Mouse (Mus musculus): ENCODE results near the gene Naa10. TPM values are rescaled to one million over a fixed set of nuclear protein-coding genes. Genes with fewer than 3 reads are reported as not detected.

The Naa10 gene
- total and polyA plus RNA-seq, 3 experiments, result 50.2 to 63.7 (median 57.2) TPM

DNA sequence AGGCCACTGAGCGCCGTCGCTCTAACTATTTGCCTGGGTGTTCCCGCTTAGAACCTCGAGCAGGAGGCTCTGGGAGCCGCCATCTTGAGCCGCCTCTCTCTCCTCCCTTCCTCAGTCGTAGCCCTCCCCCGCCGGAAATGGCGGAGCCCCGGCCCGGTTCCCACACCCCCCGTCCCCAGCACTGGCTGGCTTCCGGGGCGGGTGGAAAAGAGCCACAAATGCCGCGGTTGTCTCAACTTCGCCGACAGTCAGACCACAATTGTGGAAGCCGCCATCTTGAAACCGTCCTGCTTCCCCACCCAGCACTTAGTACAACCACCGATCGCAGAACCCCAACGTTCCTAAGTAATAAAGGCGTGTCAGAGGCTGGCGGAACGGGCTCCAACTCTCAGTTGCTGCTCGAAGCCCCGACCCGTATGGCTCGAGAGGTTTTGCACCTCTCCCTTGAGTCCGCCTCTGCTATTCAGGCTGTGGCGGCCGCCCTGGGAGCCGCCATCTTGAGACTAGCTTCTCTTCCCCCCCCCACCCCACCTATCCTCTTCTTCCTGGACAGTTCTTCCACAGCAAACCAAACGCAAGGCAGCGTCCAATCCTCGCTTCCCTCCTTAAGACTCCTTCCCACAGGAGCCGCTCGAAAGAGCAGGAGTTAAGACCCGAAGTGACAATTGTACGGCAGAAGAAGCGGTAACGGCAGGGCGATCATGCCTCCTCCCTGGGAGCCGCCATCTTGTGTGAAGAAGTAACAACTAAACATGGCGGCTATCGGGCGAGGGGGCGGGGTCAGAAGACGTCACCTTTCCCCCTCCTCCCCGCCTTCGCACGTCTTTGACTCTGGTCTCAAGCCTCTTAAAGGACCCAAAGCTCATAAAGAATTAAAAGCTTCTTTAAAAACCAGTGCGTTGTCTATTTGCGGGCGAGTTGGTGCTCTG is 44.8 kb upstream of the Naa10 start, which contains the start of gene Hcfc1:
Gene Hcfc1, minus strand, starts transcription at position 110 of the 929 bp plus-strand sequence.
- Histone ChIP-seq H3K36me3 (ENCODE audit: control insufficient read depth, insufficient read depth, low read length) (peaks cover 8% of the 10 kb centered on the region; the same call in 1 of the 2 replicates), H3K4me1 (ENCODE audit: control insufficient read depth, insufficient read depth, low read length) (peaks cover 8% of the 10 kb centered on the region), H3K4me3 (peak within 1 kb of the TSS; percentile 62), H3K27me3 (ENCODE audit: control insufficient read depth, insufficient read depth, low read length) (no peaks in the 10 kb centered on the region), H3K79me2 (replicated peaks; ENCODE audit: control insufficient read depth, insufficient read depth, low read length) (no peaks in the 10 kb centered on the region), H3K9ac (ENCODE audit: low read depth, low read length) (peak within 1 kb of the TSS; percentile 79), H3K27ac (peak within 1 kb of the TSS; percentile 98)
- WGBS, result 15% methylated on average over 58 of the region's 58 CpGs
- intact Hi-C loops (cut with DNase I), result loop anchor here (2.0 to 5.0 kb wide), 7 partner anchors 56 to 446 kb away; partner anchors contain the start of genes Fam3a, Idh3g, Ikbkg and Irak1
- DNase-seq, result peak; percentile 91 to 92
- peak; percentile 61 for TF ChIP-seq POLR2A (IDR thresholded peaks at IDR 0.05; ENCODE audit: insufficient read depth, low read depth, low read length)
- no peak for TF ChIP-seq EP300 (IDR thresholded peaks at IDR 0.05; ENCODE audit: insufficient read depth, low read depth, low read length)
- no peak for TF ChIP-seq CTCF (IDR thresholded peaks at IDR 0.05)

DNA sequence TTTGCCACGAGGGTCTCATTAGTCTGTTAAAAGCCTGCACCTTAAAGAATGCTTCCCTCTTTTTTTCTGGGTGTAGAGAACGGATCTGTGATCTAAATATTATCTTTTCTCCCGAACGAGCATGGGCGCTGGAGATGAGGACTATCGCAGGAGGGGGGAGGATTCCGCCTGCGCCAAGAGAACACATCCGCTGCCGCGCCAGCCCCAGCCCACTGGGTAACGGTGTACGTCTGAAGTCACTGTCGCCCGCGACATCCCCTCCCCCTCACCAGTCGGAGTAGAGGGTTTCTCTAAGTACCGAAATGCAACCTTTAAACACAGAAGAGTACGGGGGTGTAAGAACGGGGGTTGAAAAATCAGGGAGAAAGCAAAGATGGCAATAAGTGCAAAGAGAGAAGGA is 43.6 kb upstream of the Naa10 start:
- intact Hi-C loops (cut with DNase I), result loop anchor here (5.0 kb wide), 6 partner anchors 57 to 447 kb away; partner anchors contain the start of genes Fam3a, Idh3g, Ikbkg and Irak1
- H3K4me1 ChIP-seq (ENCODE audit: control insufficient read depth, insufficient read depth, low read length), result peaks cover 8% of the 10 kb centered on the region
- DNase-seq, result peak in 1 of 2 experiments; percentile 57
- H3K9ac ChIP-seq (ENCODE audit: low read depth, low read length), result peak overlapping the region; percentile 44
- peak overlapping the region; percentile 98 for H3K27ac ChIP-seq
- H3K27me3 ChIP-seq (ENCODE audit: control insufficient read depth, insufficient read depth, low read length), result no peaks in the 10 kb centered on the region
- H3K4me3 ChIP-seq, result peak overlapping the region; percentile 62
- H3K79me2 ChIP-seq (replicated peaks; ENCODE audit: control insufficient read depth, insufficient read depth, low read length), result no peaks in the 10 kb centered on the region
- no peak for TF ChIP-seq EP300 (IDR thresholded peaks at IDR 0.05; ENCODE audit: insufficient read depth, low read depth, low read length)
- TF ChIP-seq POLR2A (IDR thresholded peaks at IDR 0.05; ENCODE audit: insufficient read depth, low read depth, low read length), result no peak
- TF ChIP-seq CTCF (IDR thresholded peaks at IDR 0.05), result no peak
- 18% methylated on average over 20 of the region's 20 CpGs for WGBS
- H3K36me3 ChIP-seq (ENCODE audit: control insufficient read depth, insufficient read depth, low read length), result peaks cover 8% of the 10 kb centered on the region; the same call in 1 of the 2 replicates

DNA sequence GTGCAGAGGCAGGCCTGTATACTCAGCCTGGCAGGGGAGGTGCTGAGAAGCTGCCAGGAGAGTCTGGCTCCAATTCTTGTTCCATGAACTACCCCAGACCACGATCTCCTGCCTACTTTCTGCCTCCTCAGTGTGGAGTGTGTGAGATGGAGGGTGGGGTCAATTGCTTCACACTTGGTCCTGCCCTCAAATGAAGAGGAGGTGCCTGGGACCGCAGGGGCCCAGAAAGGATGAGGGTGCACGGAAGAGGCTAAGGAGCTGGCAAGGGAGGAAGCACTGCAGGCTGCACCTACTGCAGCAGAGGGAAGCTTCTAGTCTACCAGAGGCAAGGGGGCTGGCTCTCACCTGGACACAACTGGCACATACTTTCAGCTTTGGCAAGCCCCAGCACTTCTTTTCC is 42.6 kb upstream of the Naa10 start:
- 18% methylated on average over 3 of the region's 3 CpGs for WGBS
- intact Hi-C loops (cut with DNase I), result no loop called here
- H3K4me1 ChIP-seq (ENCODE audit: control insufficient read depth, insufficient read depth, low read length), result peaks cover 8% of the 10 kb centered on the region

DNA sequence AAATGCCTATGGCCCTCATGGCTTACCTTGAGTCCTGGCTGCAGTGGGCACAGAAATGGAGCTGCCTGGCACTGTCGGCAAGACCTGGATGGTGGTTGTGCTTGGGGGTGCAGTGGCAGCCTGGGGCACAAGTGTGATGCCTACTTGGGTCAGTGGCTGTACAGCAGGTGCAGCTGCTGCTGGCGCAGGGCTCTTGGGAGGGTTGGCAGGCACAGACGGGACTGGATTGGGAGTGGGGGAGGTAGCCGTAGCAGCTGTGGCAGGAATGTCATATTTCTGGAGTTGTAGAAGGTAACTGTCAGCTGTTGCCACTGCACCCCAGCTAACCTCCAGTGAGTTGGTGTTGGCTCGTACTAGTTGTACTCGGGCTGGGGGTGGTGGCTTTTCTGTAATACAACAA is 33.2 kb upstream of the Naa10 start:
- intact Hi-C loops (cut with DNase I), result loop anchor here (10.0 kb wide), 1 partner anchor 240 kb away; the partner anchor contains the start of genes Abcd1 and Bcap31
- TF ChIP-seq POLR2A (IDR thresholded peaks at IDR 0.05; ENCODE audit: insufficient read depth, low read depth, low read length) (no peak), EP300 (IDR thresholded peaks at IDR 0.05; ENCODE audit: insufficient read depth, low read depth, low read length) (no peak)
- Histone ChIP-seq H3K27ac (no peak overlapping the region), H3K27me3 (ENCODE audit: control insufficient read depth, insufficient read depth, low read length) (no peaks in the 10 kb centered on the region), H3K79me2 (replicated peaks; ENCODE audit: control insufficient read depth, insufficient read depth, low read length) (no peaks in the 10 kb centered on the region), H3K4me1 (ENCODE audit: control insufficient read depth, insufficient read depth, low read length) (no peaks in the 10 kb centered on the region), H3K9ac (ENCODE audit: low read depth, low read length) (no peak overlapping the region), H3K4me3 (no peak overlapping the region), H3K36me3 (ENCODE audit: control insufficient read depth, insufficient read depth, low read length) (no peaks in the 10 kb centered on the region)
- WGBS, result 80% methylated on average over 6 of the region's 6 CpGs
- DNase-seq, result no peak

More for the DNA sequence above, 42.6 kb upstream of the Naa10 start:
- Histone ChIP-seq H3K27ac (no peak overlapping the region), H3K27me3 (ENCODE audit: control insufficient read depth, insufficient read depth, low read length) (no peaks in the 10 kb centered on the region), H3K79me2 (replicated peaks; ENCODE audit: control insufficient read depth, insufficient read depth, low read length) (no peaks in the 10 kb centered on the region), H3K9ac (ENCODE audit: low read depth, low read length) (no peak overlapping the region; the same call in 1 of the 2 replicates), H3K4me3 (peak overlapping the region; percentile 12; the same call in 1 of the 2 replicates), H3K36me3 (ENCODE audit: control insufficient read depth, insufficient read depth, low read length) (peaks cover 8% of the 10 kb centered on the region; the same call in 1 of the 2 replicates)
- DNase-seq, result peak in 1 of 2 experiments; percentile 36
- TF ChIP-seq POLR2A (IDR thresholded peaks at IDR 0.05; ENCODE audit: insufficient read depth, low read depth, low read length) (no peak), EP300 (IDR thresholded peaks at IDR 0.05; ENCODE audit: insufficient read depth, low read depth, low read length) (no peak), CTCF (IDR thresholded peaks at IDR 0.05) (no peak)

DNA sequence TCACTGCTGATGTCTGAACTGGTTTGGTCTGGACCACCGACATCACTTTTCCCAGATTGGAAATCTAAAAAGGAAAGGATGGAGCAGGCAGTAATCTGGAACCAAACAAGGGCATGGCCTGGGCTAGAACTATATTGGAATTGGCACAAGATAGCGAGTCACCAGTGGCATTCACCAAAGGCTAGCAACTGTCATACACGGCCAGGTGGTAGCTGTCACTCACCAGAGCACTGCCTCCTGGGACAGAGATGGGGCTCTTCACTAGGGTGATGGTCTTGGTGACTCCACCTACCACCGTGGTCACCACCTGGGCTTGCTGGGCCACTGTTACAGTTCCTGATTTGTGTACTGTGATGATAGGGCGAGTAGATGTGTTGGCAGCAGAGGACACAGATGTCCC is 30.9 kb upstream of the Naa10 start:
- Histone ChIP-seq H3K27ac (no peak overlapping the region), H3K9ac (ENCODE audit: low read depth, low read length) (no peak overlapping the region), H3K4me3 (no peak overlapping the region), H3K79me2 (replicated peaks; ENCODE audit: control insufficient read depth, insufficient read depth, low read length) (no peaks in the 10 kb centered on the region), H3K4me1 (ENCODE audit: control insufficient read depth, insufficient read depth, low read length) (no peaks in the 10 kb centered on the region), H3K36me3 (ENCODE audit: control insufficient read depth, insufficient read depth, low read length) (no peaks in the 10 kb centered on the region), H3K27me3 (ENCODE audit: control insufficient read depth, insufficient read depth, low read length) (no peaks in the 10 kb centered on the region)
- intact Hi-C loops (cut with DNase I), result loop anchor here (10.0 kb wide), 1 partner anchor 238 kb away; the partner anchor contains the start of genes Abcd1 and Bcap31
- no peak for DNase-seq
- no peak for TF ChIP-seq EP300 (IDR thresholded peaks at IDR 0.05; ENCODE audit: insufficient read depth, low read depth, low read length)
- TF ChIP-seq CTCF (IDR thresholded peaks at IDR 0.05), result no peak
- TF ChIP-seq POLR2A (IDR thresholded peaks at IDR 0.05; ENCODE audit: insufficient read depth, low read depth, low read length), result no peak
- 84% methylated on average over 5 of the region's 5 CpGs for WGBS
